Mouse (Mus musculus): ENCODE measurements around the gene Mxra8. TPM values are rescaled to one million over a fixed set of nuclear protein-coding genes. Genes with fewer than 3 reads are reported as not detected.

Mxra8 gene
- polyA plus RNA-seq, 1 experiment from 2014 or later: 50.2 TPM

DNA sequence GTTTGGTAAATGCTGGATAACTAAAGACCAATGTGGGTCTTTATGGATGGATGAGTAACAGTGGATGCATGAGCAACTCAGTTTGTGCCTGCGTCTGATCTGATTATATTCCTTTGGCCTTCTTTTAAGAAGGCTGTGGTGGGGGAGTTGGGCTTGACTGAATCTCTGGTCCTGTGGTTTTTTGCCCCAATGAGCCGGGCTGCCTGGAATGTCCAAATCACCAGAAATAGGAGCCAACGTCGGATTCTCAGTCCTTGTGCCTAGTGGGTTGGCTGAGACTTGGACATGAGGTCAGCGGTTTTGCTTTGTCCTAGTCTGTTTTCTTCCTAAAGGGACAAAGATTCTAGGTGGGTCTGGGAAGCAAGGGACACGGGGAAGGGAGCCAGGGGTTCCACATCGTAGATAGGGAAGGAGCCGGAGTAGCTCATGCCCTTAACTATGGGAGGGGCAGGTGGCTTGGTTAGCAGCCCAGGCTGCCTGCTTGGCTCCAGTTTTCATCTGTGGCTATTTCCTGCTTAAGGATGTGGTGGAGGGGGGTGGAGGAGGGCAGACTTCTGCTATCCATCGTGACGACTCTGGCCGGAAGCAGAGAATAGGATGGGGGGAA is 2.0 kb upstream of the Mxra8 start:
- Histone ChIP-seq H3K27ac (ENCODE audit: poor library complexity, severe bottlenecking) (peak overlapping the region; percentile 77; the same call in 1 of the 2 replicates), H3K27me3 (replicated peaks) (peaks cover 4% of the 10 kb centered on the region; the same call in 1 of the 2 replicates), H3K36me3 (peaks cover 17% of the 10 kb centered on the region), H3K4me3 (no peak overlapping the region), H3K9me3 (replicated peaks) (no peaks in the 10 kb centered on the region), H3K9ac (0 out of 2 replicates have a peak overlapping the region, but pooled peaks have one; percentile 25), H3K4me1 (replicated peaks) (peaks cover 63% of the 10 kb centered on the region), H3K4me2 (0 out of 2 replicates have a peak overlapping the region, but pooled peaks have one; percentile 9)
- ATAC-seq (ENCODE audit: insufficient number of reproducible peaks, low FRiP score): no peak
- WGBS: 50% methylated on average over 11 of the region's 11 CpGs

DNA sequence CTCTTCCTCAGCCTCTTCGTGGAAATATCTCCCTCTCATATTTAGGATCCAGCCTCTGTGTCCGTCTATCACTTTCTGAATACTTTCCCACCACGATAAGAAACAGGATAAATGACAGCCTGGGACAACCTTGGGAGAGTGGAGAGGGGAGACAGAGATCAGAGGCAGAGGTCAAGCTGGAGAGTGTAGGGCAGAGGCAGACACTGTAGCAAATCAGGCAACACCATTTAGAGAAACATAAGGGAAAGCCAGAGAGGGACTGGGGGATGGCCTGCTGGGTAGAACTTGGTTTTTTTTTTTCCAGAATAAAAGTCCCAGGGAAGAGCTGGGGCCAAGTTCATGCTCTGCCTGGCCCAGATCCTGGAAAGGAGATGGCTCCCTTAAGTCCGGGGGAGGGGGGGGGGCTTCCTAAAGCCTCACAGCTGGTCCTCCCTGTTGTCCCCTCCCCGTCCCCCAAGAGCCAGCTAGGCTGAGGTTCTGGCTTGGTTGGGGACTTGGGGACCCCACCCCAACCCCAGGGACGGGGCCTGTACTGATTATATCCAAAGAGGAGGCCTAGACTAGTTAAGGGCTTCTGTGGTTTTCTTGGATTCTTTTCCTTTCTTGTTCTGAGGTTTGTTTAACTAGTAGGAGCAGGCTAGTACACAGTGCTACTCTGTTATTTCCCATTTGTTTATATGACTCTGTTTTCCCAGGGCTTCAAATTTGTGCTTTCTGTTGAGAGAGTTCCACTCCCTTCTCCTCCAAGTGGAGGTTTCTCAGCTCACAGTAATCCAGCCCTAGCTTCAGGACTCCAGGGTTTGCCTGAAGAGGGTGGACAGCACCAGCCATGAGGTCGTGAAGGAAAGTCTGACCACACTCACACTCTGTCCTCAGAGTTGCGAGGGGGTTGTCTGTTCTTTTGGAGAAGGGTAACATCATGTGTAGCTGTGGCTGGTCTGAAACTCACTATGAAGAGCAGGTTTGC is 1.0 kb upstream of the Mxra8 start:
- H3K4me1 ChIP-seq (replicated peaks): peaks cover 53% of the 10 kb centered on the region
- WGBS: 39% methylated on average over 8 of the region's 8 CpGs
- 0 out of 2 replicates have a peak overlapping the region, but pooled peaks have one; percentile 25 for H3K9ac ChIP-seq
- peak overlapping the region; percentile 77 for H3K27ac ChIP-seq (ENCODE audit: poor library complexity, severe bottlenecking)
- H3K4me2 ChIP-seq: peak overlapping the region; percentile 95; the same call in 1 of the 2 replicates
- peaks cover 4% of the 10 kb centered on the region; the same call in 1 of the 2 replicates for H3K27me3 ChIP-seq (replicated peaks)
- no peaks in the 10 kb centered on the region for H3K9me3 ChIP-seq (replicated peaks)
- peaks cover 18% of the 10 kb centered on the region for H3K36me3 ChIP-seq
- ATAC-seq (ENCODE audit: insufficient number of reproducible peaks, low FRiP score): no peak
- no peak overlapping the region for H3K4me3 ChIP-seq

GRCm38 (mm10) chr4:155840076-155841002 is 859 bp downstream of the Mxra8 start:
- Histone ChIP-seq H3K4me3 (peak overlapping the region; percentile 56), H3K9me3 (replicated peaks) (no peaks in the 10 kb centered on the region), H3K9ac (peak overlapping the region; percentile 80), H3K4me2 (peak overlapping the region; percentile 95), H3K27ac (ENCODE audit: poor library complexity, severe bottlenecking) (peak overlapping the region; percentile 77), H3K27me3 (replicated peaks) (peaks cover 4% of the 10 kb centered on the region; the same call in 1 of the 2 replicates), H3K4me1 (replicated peaks) (peaks cover 45% of the 10 kb centered on the region), H3K36me3 (peaks cover 23% of the 10 kb centered on the region)
- ATAC-seq (ENCODE audit: insufficient number of reproducible peaks, low FRiP score): no peak
- 10% methylated on average over 8 of the region's 8 CpGs for WGBS

- peak overlapping the region; percentile 95 for H3K4me2 ChIP-seq
- ATAC-seq (ENCODE audit: insufficient number of reproducible peaks, low FRiP score): peak; percentile 58
- H3K27ac ChIP-seq (ENCODE audit: poor library complexity, severe bottlenecking): no peak overlapping the region
- H3K36me3 ChIP-seq: peaks cover 23% of the 10 kb centered on the region
- H3K9ac ChIP-seq: peak overlapping the region; percentile 80
- peak overlapping the region; percentile 56 for H3K4me3 ChIP-seq
- under 1% methylated on average over 32 of the region's 32 CpGs for WGBS
- no peaks in the 10 kb centered on the region for H3K9me3 ChIP-seq (replicated peaks)
- H3K27me3 ChIP-seq (replicated peaks): peaks cover 4% of the 10 kb centered on the region; the same call in 1 of the 2 replicates
- peaks cover 45% of the 10 kb centered on the region for H3K4me1 ChIP-seq (replicated peaks)
Measured at GRCm38 (mm10) chr4:155841003-155841454, 1.5 kb downstream of the Mxra8 start.

DNA sequence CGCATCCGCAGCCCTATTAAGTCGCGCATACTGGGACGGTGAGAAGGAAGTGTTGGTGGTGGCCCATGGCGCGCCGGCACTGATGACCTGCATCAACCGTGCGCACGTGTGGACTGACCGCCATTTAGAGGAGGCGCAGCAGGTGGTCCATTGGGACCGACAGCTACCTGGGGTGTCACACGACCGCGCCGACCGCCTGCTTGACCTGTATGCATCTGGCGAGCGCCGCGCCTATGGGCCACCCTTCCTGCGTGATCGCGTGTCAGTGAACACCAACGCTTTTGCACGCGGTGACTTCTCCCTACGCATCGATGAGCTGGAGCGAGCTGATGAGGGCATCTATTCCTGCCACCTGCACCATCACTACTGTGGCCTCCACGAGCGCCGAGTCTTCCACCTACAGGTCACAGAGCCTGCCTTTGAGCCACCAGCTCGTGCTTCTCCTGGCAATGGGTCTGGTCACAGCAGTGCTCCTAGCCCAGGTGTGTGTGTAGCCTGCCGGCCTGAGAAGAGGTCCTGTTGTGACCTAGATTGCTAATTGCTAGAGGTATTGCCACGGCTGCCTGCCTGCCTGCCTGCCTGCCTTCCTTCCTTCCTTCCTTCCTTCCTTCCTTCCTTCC is 2.3 kb downstream of the Mxra8 start:
- ATAC-seq (ENCODE audit: insufficient number of reproducible peaks, low FRiP score): no peak
- WGBS: 43% methylated on average over 38 of the region's 38 CpGs
- peak overlapping the region; percentile 95 for H3K4me2 ChIP-seq

DNA sequence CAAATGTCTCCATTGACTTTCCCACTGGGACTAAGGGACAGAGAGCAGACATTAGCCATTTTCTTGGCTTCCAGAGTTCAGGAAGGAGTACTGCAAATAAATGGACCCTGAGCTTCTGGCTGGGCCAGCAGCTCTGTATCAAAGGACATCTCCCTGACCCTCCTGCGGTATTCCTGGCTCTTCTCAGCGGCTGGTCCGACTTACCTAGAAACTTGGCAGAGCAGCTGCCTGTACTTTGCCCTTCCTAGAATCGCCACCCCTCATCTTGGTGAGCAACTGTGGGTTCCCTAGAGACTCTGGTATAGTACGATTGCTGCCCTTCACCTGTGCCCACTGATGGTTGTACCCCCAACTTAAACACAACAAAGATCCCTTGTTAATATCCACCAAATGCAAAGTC is 3.8 kb downstream of the Mxra8 start:
- H3K36me3 ChIP-seq: peaks cover 23% of the 10 kb centered on the region
- H3K4me2 ChIP-seq: no peak overlapping the region
- H3K4me3 ChIP-seq: no peak overlapping the region
- no peak overlapping the region for H3K27ac ChIP-seq (ENCODE audit: poor library complexity, severe bottlenecking)
- no peaks in the 10 kb centered on the region for H3K9me3 ChIP-seq (replicated peaks)
- H3K4me1 ChIP-seq (replicated peaks): peaks cover 46% of the 10 kb centered on the region
- whole genome bisulfite sequencing: 85% methylated on average over 5 of the region's 5 CpGs
- no peak for ATAC-seq (ENCODE audit: insufficient number of reproducible peaks, low FRiP score)
- no peak overlapping the region for H3K9ac ChIP-seq
- H3K27me3 ChIP-seq (replicated peaks): peaks cover 4% of the 10 kb centered on the region; the same call in 1 of the 2 replicates

More for the DNA sequence above, 2.3 kb downstream of the Mxra8 start:
- H3K9me3 ChIP-seq (replicated peaks): no peaks in the 10 kb centered on the region
- H3K36me3 ChIP-seq: peaks cover 23% of the 10 kb centered on the region
- H3K4me3 ChIP-seq: 0 out of 2 replicates have a peak overlapping the region, but pooled peaks have one; percentile 56
- peaks cover 51% of the 10 kb centered on the region for H3K4me1 ChIP-seq (replicated peaks)
- no peak overlapping the region for H3K9ac ChIP-seq
- peaks cover 4% of the 10 kb centered on the region; the same call in 1 of the 2 replicates for H3K27me3 ChIP-seq (replicated peaks)
- H3K27ac ChIP-seq (ENCODE audit: poor library complexity, severe bottlenecking): no peak overlapping the region

DNA sequence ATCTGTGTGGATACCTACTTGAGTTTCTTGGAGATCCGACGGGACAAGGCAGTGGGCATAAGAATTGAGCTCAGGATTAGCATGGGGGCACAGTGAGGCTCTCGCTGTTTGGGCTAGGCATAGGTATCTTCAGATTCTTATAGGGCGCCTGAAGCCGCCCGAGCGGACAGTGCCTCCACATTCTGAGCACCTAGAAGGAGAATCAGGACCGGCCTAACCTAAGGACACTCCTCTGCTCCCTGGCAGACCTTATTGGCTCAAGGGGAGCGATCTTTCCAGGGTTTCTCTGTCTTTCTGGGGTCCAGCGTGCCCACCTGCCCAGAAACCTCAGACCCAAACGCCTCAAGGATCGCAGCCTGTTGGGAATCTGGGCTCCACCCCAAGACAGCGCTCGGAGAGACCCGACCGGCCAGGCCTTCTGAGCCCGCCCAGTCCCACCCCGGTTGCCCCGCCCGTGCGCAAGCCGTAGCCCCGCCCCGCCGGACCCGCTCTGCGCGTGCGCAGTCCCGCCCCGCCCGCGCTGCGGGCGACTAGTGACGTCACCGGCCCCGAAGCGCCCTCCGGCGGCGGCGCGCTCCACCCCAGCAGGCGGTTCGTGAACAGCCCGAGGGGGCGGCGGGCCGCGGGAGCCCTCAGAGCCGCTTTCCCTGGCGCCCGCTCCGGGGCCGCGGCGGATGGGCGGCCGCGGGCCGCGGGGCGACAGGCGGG is 7.5 kb downstream of the Mxra8 start, which contains the start of gene Dvl1:
Gene Dvl1, plus strand, starts transcription at position 532 of the 708 bp plus-strand sequence.
- Histone ChIP-seq H3K36me3 (peaks cover 18% of the 10 kb centered on the region), H3K9ac (peak within 1 kb of the TSS; percentile 91), H3K9me3 (replicated peaks) (no peaks in the 10 kb centered on the region), H3K27me3 (replicated peaks) (no peaks in the 10 kb centered on the region), H3K4me3 (peak within 1 kb of the TSS; percentile 90), H3K4me1 (replicated peaks) (peaks cover 23% of the 10 kb centered on the region), H3K4me2 (peak within 1 kb of the TSS; percentile 76), H3K27ac (ENCODE audit: poor library complexity, severe bottlenecking) (peak within 1 kb of the TSS; percentile 27)
- 2% methylated on average over 63 of the region's 65 CpGs for WGBS
- ATAC-seq (ENCODE audit: insufficient number of reproducible peaks, low FRiP score): peak; percentile 93

- Histone ChIP-seq H3K4me2 (peak overlapping the region; percentile 76), H3K4me3 (peak overlapping the region; percentile 90), H3K4me1 (replicated peaks) (peaks cover 23% of the 10 kb centered on the region), H3K36me3 (peaks cover 13% of the 10 kb centered on the region), H3K9me3 (replicated peaks) (no peaks in the 10 kb centered on the region), H3K27me3 (replicated peaks) (no peaks in the 10 kb centered on the region), H3K9ac (peak overlapping the region; percentile 91), H3K27ac (ENCODE audit: poor library complexity, severe bottlenecking) (peak overlapping the region; percentile 27)
- 3% methylated on average over 68 of the region's 69 CpGs for WGBS
- peak; percentile 74 for ATAC-seq (ENCODE audit: insufficient number of reproducible peaks, low FRiP score)
Measured at GRCm38 (mm10) chr4:155847591-155848352, 8.3 kb downstream of the Mxra8 start.
